Mouse (Mus musculus) liver, embryonic 14.5 days (tissue): Measurements from ENCODE around the gene 1700042G07Rik. TPM values are rescaled to one million over a fixed set of nuclear protein-coding genes. Genes with fewer than 3 reads are reported as not detected.

Experiments used
- ATAC-seq: fragments of 200-750 bp; cut with Nextera tagmentation; 2 replicates; pipeline ENCODE4 v1.8.0; 2017; ENCODE audit warnings: moderate number of reproducible peaks, mild to moderate bottlenecking, moderate library complexity; ENCODE audit not compliant: insufficient read depth
- DNase-seq, 3 experiments: peaks; one replicate each; pipeline ENCODE4 v3.0.0-alpha.2; 2012 to 2013; ENCODE audit warnings: low read depth in 3 of 3, low spot score in 3 of 3
- H3K27ac ChIP-seq: fragments of 300-500 bp; sonication (generic); 2 replicates; pipeline ENCODE4 v1.5.1; 2014; ENCODE audit warnings: moderate library complexity, mild to moderate bottlenecking, control low read depth, inconsistent platforms
- H3K27me3 ChIP-seq: fragments of 300-500 bp; sonication (generic); 2 replicates; pipeline ENCODE4 v1.6.1; 2014; ENCODE audit warnings: mild to moderate bottlenecking, low read length, moderate library complexity; ENCODE audit not compliant: control insufficient read depth, insufficient read depth
- H3K36me3 ChIP-seq: fragments of 300-500 bp; sonication (generic); replicated peaks from 2 replicates; pipeline ENCODE4 v1.6.1; 2014; ENCODE audit warnings: low read depth; ENCODE audit not compliant: control insufficient read depth, insufficient read depth
- H3K4me1 ChIP-seq, 2 experiments: fragments of 200-500 bp in 1 of 2; fragments of 300-500 bp in 1 of 2; sonication (generic) in 1 of 2; replicated peaks; 2 replicates each; pipeline ENCODE4 v1.6.1; 2012 to 2014; ENCODE audit warnings: antibody characterized with exemption in 1 of 2, inconsistent platforms in 1 of 2, low read length in 1 of 2; ENCODE audit not compliant: control insufficient read depth in 2 of 2, insufficient read depth in 2 of 2
- H3K4me2 ChIP-seq: fragments of 300-500 bp; sonication (generic); 2 replicates; pipeline ENCODE4 v1.6.1; 2014; ENCODE audit warnings: low read depth, mild to moderate bottlenecking, control low read depth, moderate library complexity
- H3K4me3 ChIP-seq, 2 experiments: fragments of 200-500 bp in 1 of 2; fragments of 300-500 bp in 1 of 2; sonication (generic) in 1 of 2; 2 replicates each; pipeline ENCODE4 v1.5.1; 2012 to 2014; ENCODE audit warnings: low read depth in 2 of 2, low read length in 2 of 2, mild to moderate bottlenecking in 2 of 2, control low read depth in 1 of 2, inconsistent platforms in 1 of 2, moderate library complexity in 1 of 2; ENCODE audit not compliant: insufficient read depth in 1 of 2
- H3K9ac ChIP-seq: fragments of 300-500 bp; sonication (generic); replicated peaks from 2 replicates; pipeline ENCODE4 v1.6.1; 2014; ENCODE audit warnings: mild to moderate bottlenecking, control low read depth, moderate library complexity
- H3K9me3 ChIP-seq: fragments of 300-500 bp; sonication (generic); 2 replicates; pipeline ENCODE4 v1.6.1; 2016; ENCODE audit warnings: low read length, mixed read lengths; ENCODE audit not compliant: control insufficient read depth
- CTCF ChIP-seq: IDR thresholded peaks from 2 replicates; pipeline ENCODE4 v1.5.1; 2016; ENCODE audit warnings: antibody characterized with exemption, low read depth, control low read depth
- EP300 ChIP-seq: IDR thresholded peaks from 2 replicates; pipeline ENCODE4 v1.6.1; 2016; ENCODE audit warnings: antibody characterized with exemption, low read depth
- WGBS: fragments of 180-500 bp; shearing (Covaris S2); extraction: QIAGEN DNeasy Blood & Tissue Kit; methylation state at CpG from one replicate; pipeline ENCODE4 v1.1.7; 2014; ENCODE audit not compliant: insufficient replicate concordance; 5-methylcytosine and 5-hydroxymethylcytosine counted together
- polyA plus RNA-seq, 2 experiments: library from polyadenylated mRNA; depleted of rRNA in 1 of 2; stranded (reverse) in 1 of 2; unstranded in 1 of 2; fragments of >200 nt; fragmentation: Nextera tagmentation in 1 of 2; extraction: Ambion mirVana in 1 of 2; gene quantifications; 2 replicates each; pipeline versions ENCODE4 v1.2.1 to v1.2.3; 2012 to 2014

Gene 1700042G07Rik
- polyA plus RNA-seq, 2 experiments = not detected

DNA sequence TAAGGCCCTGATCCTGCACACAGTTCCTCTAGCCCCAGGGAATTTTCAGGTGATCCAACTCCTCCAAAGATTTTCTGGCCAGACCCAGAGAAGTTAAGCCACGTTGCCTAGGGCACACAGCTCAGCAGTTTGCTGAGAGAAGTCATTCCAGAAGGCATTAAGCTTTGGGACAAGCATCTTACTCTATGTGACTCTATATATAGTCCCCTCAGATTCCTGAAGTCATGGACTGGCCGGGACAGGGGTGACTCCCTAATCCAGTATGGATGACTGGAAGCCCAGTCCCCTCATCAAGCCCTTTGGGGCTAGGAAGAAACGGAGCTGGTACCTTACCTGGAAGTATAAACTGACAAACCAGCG lies 22.3 kb upstream of the 1700042G07Rik start:
- DNase-seq (no peak), ATAC-seq (0 out of 2 replicates have a peak, but pooled peaks have one; percentile 4)
- WGBS = 25% methylated on average over 4 of the region's 4 CpGs
- Histone ChIP-seq H3K27me3 (no peaks in the 10 kb centered on the region), H3K27ac (no peak overlapping the region), H3K4me3 (peak overlapping the region; percentile 60 to 71), H3K4me1 (peaks cover 3 to 7% of the 10 kb centered on the region in 2 experiments; a peak in 3 of 4 replicates), H3K36me3 (peaks cover 8% of the 10 kb centered on the region; the same call in 1 of the 2 replicates), H3K9me3 (no peaks in the 10 kb centered on the region), H3K9ac (peak overlapping the region; percentile 71), H3K4me2 (peak overlapping the region; percentile 75)
- TF ChIP-seq CTCF = no peak
- TF ChIP-seq EP300 = no peak

DNA sequence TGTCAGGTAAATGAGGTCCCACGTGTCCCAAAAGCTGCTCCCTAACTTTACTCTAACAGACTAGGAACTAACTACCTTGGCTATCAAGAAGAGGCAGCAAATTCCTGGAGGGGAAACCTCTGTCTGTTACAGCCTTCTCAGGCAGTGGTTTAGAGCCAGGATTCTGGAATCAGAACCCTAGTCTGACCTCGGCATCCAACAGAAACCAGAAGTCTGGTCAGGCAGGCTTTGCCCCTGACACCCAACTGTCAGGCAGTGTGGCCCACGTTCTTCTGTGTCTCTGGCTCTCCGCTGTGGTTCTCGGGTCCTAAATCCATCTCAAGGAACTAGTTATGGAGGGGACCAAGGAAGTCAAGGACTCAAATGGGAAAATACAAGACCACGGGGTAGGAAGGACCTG lies 21.9 kb upstream of the 1700042G07Rik start, which contains the start of gene Lurap1:
Gene Lurap1, minus strand, starts transcription at position 101 of the 400 bp plus-strand sequence.
- Histone ChIP-seq H3K9me3 (no peaks in the 10 kb centered on the region), H3K4me3 (peak within 1 kb of the TSS; percentile 60 to 71), H3K27ac (no peak within 1 kb of the TSS; the same call in 1 of the 2 replicates), H3K27me3 (no peaks in the 10 kb centered on the region), H3K36me3 (peaks cover 9% of the 10 kb centered on the region; the same call in 1 of the 2 replicates), H3K4me1 (peaks cover 3 to 7% of the 10 kb centered on the region in 2 experiments; a peak in 3 of 4 replicates), H3K4me2 (peak within 1 kb of the TSS; percentile 75), H3K9ac (peak within 1 kb of the TSS; percentile 71)
- WGBS = 63% methylated on average over 6 of the region's 6 CpGs
- DNase-seq = no peak
- no peak for ATAC-seq
- TF ChIP-seq CTCF = no peak
- TF ChIP-seq EP300 = no peak

DNA sequence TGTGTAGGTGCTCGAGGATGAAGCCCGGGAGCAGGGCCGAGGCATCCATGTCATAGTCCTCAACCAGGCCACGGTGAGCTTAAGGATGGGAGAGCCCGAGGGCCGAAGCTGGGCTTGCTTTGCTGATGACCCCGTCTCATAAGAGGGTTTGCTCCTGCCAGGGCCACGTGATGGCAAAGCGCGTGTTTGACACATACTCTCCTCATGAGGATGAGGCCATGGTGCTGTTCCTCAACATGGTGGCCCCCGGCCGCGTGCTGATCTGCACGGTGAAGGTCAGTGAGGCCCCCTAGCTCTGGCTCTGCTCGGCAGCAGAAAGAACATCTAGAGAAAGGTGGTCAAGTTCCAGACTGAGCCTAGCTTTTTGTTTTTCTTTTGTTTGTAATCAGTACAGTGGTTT lies 20.5 kb upstream of the 1700042G07Rik start:
- WGBS = 84% methylated on average over 15 of the region's 15 CpGs
- H3K9ac ChIP-seq = no peak overlapping the region

DNA sequence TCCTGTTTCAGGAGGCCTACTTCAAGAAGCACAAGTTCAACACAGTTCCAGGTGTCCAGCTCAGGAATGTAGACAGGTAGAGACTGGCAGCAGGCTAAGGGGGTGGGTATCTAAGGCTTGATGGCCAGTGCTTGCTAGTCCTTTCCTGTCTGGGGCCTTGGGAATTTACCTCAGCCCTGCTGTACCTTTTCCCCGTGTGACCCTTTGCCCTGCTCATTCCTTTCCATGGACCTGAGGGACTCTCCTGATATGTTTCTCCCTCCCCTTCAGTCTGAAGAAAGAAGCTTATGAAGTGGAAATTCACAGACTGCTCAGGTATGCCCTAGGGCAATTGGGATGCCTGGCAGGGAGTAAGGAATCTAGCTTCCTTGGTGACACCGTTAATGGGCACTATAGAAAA lies 15.3 kb upstream of the 1700042G07Rik start:
- Histone ChIP-seq H3K9ac (no peak overlapping the region), H3K36me3 (peaks cover 17% of the 10 kb centered on the region), H3K4me3 (no peak overlapping the region), H3K27me3 (no peaks in the 10 kb centered on the region), H3K4me2 (no peak overlapping the region), H3K27ac (no peak overlapping the region), H3K4me1 (peaks cover 0 to 3% of the 10 kb centered on the region in 2 experiments; a peak in 2 of 4 replicates), H3K9me3 (no peaks in the 10 kb centered on the region)
- TF ChIP-seq CTCF = no peak
- TF ChIP-seq EP300 = no peak
- 79% methylated on average over 2 of the region's 2 CpGs for WGBS
- DNase-seq (no peak), ATAC-seq (no peak)

More for the DNA sequence above, 20.5 kb upstream of the 1700042G07Rik start:
- Histone ChIP-seq H3K4me3 (no peak overlapping the region), H3K27ac (no peak overlapping the region), H3K4me1 (peaks cover 3 to 7% of the 10 kb centered on the region in 2 experiments; a peak in 3 of 4 replicates), H3K9me3 (no peaks in the 10 kb centered on the region), H3K36me3 (peaks cover 12% of the 10 kb centered on the region), H3K27me3 (no peaks in the 10 kb centered on the region), H3K4me2 (no peak overlapping the region)
- no peak for DNase-seq
- ATAC-seq = no peak
- TF ChIP-seq CTCF = no peak
- TF ChIP-seq EP300 = no peak

DNA sequence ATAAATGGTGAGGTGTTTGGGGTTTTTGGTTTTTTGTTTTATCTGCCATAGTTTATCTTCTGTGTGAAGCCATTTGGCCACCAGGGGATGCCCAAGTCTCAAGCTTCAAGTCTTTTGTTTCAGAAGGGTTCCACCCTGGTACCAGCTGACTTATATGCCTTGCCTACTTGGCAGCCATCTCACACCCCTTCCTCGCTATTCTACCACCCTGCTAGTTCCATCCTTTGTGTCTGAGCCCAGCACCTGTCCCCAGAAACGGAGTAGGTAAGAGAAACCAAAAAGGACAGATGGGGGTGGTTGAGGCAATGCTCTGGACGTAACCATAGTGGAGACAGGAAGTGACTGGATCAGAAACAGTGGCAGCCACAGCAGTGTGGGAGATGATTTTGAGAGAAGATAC lies 13.3 kb upstream of the 1700042G07Rik start:
- WGBS = 55% methylated on average over 3 of the region's 3 CpGs
- Histone ChIP-seq H3K36me3 (peaks cover 15% of the 10 kb centered on the region), H3K4me3 (no peak overlapping the region), H3K4me1 (peaks cover 0 to 3% of the 10 kb centered on the region in 2 experiments; a peak in 2 of 4 replicates), H3K4me2 (no peak overlapping the region), H3K27me3 (no peaks in the 10 kb centered on the region), H3K9me3 (no peaks in the 10 kb centered on the region), H3K9ac (no peak overlapping the region), H3K27ac (no peak overlapping the region)
- ATAC-seq (no peak), DNase-seq (no peak)
- TF ChIP-seq CTCF (peak; percentile 56), EP300 (no peak)
